Mouse (Mus musculus) hematopoietic stem cell, adult 5-6 weeks (primary cell): ENCODE measurements around the gene Ltbp3. TPM values are rescaled to one million over a fixed set of nuclear protein-coding genes. Genes with fewer than 3 reads are reported as not detected.

ENCODE experiments used
- ATAC-seq, 2 experiments: fragments of 125-278 bp in 1 of 2; replicated peaks in 1 of 2; 2 replicates each; pipeline ENCODE4 v1.8.0; 2016 to 2017; ENCODE audit warnings: inconsistent platforms in 2 of 2, mild to moderate bottlenecking in 2 of 2, moderate number of reproducible peaks in 2 of 2, low read depth in 1 of 2, moderate TSS enrichment in 1 of 2; ENCODE audit not compliant: low FRiP score in 2 of 2, poor library complexity in 2 of 2, severe bottlenecking in 2 of 2, insufficient read depth in 1 of 2, low TSS enrichment in 1 of 2
- total RNA-seq: library from RNA; stranded (forward); fragments of 172-1452, 232-1000 nt; gene quantifications from 2 replicates; pipeline ENCODE4 v1.2.3, GENCODE M21; 2017

The Ltbp3 gene
- total RNA-seq, 1 experiment from 2014 or later = 23.5 TPM

- ATAC-seq = no peak
Measured at GRCm38 (mm10) chr19:5716955-5717354, 23.7 kb upstream of the Ltbp3 start.

- ATAC-seq = no peak
Measured at GRCm38 (mm10) chr19:5721233-5721632, 19.5 kb upstream of the Ltbp3 start.

- ATAC-seq = no peak
Measured at GRCm38 (mm10) chr19:5722848-5723425, 17.8 kb upstream of the Ltbp3 start.

- ATAC-seq = no peak
Measured at GRCm38 (mm10) chr19:5723934-5724548, 16.7 kb upstream of the Ltbp3 start.

- ATAC-seq = peak; percentile 68 to 74
Measured at GRCm38 (mm10) chr19:5724549-5724941, 16.2 kb upstream of the Ltbp3 start.

GRCm38 (mm10) chr19:5725029-5725707 is 15.5 kb upstream of the Ltbp3 start:
- ATAC-seq = no peak

GRCm38 (mm10) chr19:5725767-5726515 is 14.8 kb upstream of the Ltbp3 start, which contains the start of gene Ehbp1l1:
TSS of gene Ehbp1l1 (minus strand) at chr19:5726317.
- ATAC-seq = peak in 1 of 2 experiments; percentile 6; a peak in 1 of 4 replicates

GRCm38 (mm10) chr19:5726961-5727578 is 13.6 kb upstream of the Ltbp3 start:
- no peak for ATAC-seq

GRCm38 (mm10) chr19:5727701-5728100 is 13.0 kb upstream of the Ltbp3 start:
- ATAC-seq = peak; percentile 26 to 38; a peak in 3 of 4 replicates

GRCm38 (mm10) chr19:5728631-5729443 is 11.9 kb upstream of the Ltbp3 start:
- no peak for ATAC-seq

- ATAC-seq = peak; percentile 34 to 44; a peak in 3 of 4 replicates
Measured at GRCm38 (mm10) chr19:5729444-5729815, 11.3 kb upstream of the Ltbp3 start, which contains the start of gene Fam89b. TSS of gene Fam89b (minus strand) at chr19:5729653.

- no peak for ATAC-seq
Measured at GRCm38 (mm10) chr19:5730314-5731186, 10.2 kb upstream of the Ltbp3 start.

GRCm38 (mm10) chr19:5731264-5731978 is 9.3 kb upstream of the Ltbp3 start:
- ATAC-seq = peak; percentile 72 to 74

GRCm38 (mm10) chr19:5734325-5734724 is 6.4 kb upstream of the Ltbp3 start:
- no peak for ATAC-seq

GRCm38 (mm10) chr19:5739446-5739845 is 1.3 kb upstream of the Ltbp3 start:
- ATAC-seq = no peak
